Mouse (Mus musculus): Measurements from ENCODE around the gene Syt2.

- TF ChIP-seq POLR2A (IDR thresholded peaks at IDR 0.05; ENCODE audit: low read depth, low read length) (no peak), CTCF (conservative IDR thresholded peaks at IDR 0.05; ENCODE audit: insufficient read depth, insufficient read length, low read depth, low read length) (no peak)
Observed at GRCm38 (mm10) chr1:134614554-134614953, 31.9 kb upstream of the Syt2 start.

All from kidney, adult 2 months (tissue).